Mouse (Mus musculus) fat pad, adult 2 months (tissue): ENCODE data around the gene Slc25a45.

Experiments used
- DNase-seq: peaks from one replicate; pipeline ENCODE4 v3.0.0-alpha.2; 2011; ENCODE audit warnings: low read depth, low spot score; ENCODE audit errors: extremely low read depth

Gene Slc25a45

DNA sequence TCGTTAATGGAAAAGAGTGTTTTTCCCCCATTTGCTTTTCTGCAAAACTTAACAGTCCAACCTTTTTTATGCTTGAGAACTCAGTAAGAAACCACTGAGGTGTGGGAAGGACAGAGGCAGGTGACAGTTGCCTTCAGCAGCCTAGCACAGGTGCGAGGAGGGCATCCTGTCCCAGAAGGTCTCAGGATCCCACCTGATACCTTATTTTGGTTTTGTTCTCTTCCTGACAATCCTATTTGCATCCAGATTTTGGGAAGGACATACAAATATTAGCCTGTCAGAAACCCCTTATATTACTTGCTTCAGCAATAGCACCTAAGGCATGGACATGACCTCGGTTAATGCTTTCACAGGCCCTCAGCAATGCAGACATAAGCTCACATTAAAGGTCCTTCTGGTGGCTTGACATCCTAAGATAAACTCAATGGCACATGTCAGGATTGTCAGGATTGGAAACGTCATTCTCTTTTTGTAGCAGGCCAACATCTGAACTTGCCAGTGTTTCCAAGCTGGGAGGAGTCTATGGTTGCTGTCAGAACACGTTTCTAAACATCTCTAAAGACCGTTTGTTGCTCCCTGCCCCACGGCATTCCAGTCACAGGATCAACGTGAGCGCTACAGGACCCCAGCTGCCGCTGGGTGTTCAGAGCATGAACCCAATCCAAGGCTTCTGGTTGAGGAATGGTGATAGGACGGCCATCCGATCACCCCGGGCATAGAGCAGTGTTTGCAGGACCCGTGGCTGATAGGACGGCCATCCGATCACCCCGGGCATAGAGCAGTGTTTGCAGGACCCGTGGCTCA is 37.3 kb upstream of the Slc25a45 start:
- DNase-seq = no peak

DNA sequence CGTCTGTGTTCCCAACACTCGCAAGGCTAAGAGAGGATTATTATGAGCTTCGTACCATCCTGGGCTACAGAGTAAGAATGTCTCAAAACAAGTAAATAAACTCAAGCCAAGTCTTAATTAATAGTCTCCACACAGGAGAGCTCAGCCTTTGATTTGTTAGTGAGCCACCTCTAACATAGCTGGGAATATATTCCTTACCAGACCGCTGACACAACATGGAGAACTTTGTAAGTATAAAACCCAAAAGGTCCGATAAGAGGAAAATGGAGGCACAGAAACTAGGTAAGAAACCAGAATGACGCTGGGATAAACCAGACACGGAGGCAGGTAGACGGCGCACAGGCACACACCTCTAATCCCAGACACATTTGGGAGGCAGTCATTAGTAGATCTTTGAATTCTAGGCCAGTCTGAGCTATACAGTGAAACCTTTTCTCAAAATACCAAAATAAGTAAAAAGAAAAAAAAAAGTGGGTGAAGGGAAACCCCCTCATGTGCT is 36.7 kb upstream of the Slc25a45 start:
- no peak for DNase-seq

DNA sequence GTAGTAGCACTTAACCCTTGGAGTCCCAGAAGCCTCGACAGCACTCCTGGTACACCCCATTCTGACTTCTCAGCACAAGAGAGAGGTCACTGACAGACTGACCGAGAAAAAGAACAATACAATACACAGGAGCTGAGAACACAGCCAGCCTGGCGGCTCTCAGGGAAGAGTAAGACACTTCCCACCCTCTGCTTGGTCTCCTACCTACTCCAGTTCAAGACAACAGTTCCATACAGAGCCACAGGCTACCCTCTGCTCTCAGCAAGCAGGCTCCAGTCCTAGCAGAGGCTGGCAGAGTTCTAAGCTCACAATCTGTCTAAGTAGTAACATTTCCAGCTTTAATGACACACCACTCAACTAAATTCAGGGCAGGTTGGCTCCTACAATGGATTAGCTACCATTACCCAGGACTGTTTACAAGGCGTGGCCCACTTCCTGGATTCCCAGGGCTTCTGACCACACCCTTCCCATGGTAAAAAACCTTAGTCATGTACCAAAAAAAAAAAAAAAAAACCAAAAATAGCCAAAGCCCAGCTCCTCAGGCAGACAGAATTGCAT is 36.1 kb upstream of the Slc25a45 start:
- DNase-seq = no peak

DNA sequence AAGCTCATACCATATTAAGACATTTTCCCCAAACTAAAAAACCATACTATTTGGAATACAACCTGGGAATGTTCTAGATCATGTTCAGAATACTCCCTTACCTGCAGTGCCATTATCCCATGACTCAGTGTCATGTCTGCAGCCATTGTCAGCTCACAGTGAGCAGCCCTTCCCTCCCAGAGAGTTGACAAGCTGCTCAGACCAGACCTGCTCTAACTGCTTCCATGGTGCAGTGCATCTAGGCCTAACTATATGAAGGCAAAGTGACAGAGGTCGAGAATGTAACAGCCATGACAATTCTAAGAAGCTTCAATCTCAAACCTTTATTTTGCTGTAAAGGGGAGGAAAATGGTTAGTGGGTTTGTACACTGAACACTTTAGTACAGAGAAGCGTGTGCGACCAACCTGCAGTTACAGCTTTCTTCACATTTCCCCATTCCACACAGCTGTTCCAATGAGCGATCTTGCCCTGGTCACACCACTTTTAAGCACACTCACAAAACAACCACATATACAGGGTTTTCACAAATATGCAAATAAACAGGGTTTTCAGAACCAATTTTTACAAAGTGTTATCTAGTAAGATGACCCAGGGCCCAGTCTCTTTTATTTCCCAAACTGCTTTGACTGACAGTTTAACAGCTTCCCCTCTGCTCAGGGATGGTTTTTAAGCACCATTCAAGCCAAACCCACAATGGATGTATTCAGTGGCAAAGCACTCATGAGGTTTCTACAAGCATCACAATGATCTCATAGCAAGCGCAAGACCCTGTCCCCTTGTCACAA is 35.4 kb upstream of the Slc25a45 start:
- no peak for DNase-seq

- no peak for DNase-seq
Measured at GRCm38 (mm10) chr19:5842785-5843730, 34.5 kb upstream of the Slc25a45 start.

DNA sequence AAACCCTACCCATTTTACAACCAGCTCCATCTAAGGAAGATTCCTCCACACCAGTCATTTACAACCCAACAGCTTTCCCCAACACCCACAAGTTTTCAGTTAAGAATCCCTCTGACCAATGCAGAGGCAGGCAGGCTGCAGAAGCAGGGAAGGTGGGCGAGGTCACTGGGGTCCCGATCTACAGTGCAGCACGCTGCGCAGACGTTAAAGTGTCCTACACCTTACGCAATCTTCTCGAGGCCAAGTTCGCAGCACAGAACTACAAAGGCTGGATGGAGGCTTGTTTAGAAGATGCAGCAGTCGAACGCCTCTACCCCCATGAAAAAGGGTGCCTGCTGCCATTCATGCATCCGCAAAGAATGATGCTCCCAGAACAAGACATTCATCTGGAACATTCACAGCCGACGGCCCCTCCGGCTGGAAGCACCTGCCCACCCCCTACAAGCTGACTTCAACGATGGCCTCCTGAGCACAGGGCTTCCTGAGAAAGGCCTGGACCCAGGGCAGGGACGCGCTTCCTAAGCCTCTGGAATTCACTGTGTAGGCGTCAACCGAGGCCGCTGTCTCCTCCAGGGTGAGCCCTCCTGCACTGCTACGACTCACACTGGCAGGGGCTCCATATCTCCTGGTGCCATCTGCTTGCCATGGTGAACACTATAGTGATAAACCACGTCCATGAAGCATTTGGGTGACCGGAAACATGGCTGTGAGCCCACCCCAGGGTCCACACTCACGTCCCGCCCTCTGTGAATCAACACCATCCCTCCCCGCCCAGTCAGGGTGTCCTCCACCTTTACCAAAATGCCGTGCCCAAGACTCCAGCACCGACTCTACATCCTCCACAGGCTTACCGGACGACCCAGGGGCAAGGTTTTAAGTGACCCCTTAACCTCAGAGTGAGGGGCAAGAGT is 33.6 kb upstream of the Slc25a45 start:
- no peak for DNase-seq

GRCm38 (mm10) chr19:5844831-5845318 is 32.7 kb upstream of the Slc25a45 start:
- DNase-seq = no peak

GRCm38 (mm10) chr19:5845319-5846135 is 32.1 kb upstream of the Slc25a45 start:
- DNase-seq = no peak

DNA sequence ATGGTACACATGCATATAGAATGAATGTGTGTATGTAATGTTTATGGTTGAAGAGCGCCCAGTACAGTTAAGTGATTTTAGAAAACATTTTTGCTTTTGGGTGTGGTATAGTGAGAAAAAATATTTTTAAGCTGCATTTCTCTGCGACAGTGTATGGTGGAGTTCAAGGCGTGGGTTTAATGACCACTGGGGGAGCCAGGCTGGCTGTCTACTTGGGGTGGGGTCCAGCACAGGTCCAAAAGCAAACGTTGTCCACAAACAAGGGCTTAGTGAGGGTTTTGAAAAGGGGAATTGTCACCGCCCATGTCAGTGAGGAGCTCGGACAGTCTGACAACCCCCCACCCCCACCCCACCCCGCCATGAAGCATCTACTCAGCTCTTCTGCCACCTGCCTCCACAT is 31.5 kb upstream of the Slc25a45 start:
- no peak for DNase-seq

GRCm38 (mm10) chr19:5846557-5847305 is 30.9 kb upstream of the Slc25a45 start:
- peak; percentile 92 for DNase-seq

- DNase-seq = no peak
Measured at GRCm38 (mm10) chr19:5847306-5847796, 30.3 kb upstream of the Slc25a45 start.

GRCm38 (mm10) chr19:5848032-5848825 is 29.4 kb upstream of the Slc25a45 start:
- no peak for DNase-seq

DNA sequence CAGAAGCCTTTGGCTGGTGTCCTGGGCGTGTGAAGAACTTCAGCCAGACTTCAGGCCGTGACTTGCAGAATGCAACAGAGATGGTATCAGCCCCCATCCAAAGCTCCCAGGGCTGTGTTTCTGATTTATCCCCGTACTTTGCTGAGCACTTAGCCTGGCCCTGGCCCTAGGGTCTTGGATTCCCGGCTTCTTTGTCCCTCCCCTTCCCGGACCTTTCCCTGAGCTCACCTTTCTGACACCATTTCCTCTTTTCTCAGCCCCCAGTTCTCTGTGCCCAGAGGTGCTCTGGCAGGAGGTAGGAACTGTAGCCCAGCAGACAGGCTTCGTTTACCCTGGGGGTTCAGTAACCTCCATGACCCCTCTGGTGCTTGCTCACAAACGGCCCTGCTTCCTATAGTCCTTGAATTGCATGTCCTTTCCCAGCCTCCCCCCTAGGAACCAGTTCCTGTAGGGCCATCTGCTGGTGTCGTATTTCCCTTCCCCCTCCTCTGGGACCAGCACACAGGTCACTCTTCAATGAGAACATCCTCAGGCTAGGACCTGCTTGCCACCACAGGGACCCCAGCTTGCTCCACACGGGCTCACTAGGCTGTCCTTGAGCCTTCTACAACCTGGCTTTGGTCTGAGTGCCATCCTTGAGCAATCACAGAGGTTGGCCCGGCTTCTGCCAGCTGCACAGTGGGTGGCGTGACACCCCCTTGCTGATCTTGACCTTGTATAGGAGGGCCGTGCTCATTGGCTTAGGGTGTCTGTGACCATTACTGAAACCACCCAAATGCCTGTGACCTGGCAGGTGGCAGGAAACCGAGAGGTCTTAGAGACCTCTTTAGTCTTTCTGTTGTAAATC is 28.6 kb upstream of the Slc25a45 start:
- no peak for DNase-seq

DNA sequence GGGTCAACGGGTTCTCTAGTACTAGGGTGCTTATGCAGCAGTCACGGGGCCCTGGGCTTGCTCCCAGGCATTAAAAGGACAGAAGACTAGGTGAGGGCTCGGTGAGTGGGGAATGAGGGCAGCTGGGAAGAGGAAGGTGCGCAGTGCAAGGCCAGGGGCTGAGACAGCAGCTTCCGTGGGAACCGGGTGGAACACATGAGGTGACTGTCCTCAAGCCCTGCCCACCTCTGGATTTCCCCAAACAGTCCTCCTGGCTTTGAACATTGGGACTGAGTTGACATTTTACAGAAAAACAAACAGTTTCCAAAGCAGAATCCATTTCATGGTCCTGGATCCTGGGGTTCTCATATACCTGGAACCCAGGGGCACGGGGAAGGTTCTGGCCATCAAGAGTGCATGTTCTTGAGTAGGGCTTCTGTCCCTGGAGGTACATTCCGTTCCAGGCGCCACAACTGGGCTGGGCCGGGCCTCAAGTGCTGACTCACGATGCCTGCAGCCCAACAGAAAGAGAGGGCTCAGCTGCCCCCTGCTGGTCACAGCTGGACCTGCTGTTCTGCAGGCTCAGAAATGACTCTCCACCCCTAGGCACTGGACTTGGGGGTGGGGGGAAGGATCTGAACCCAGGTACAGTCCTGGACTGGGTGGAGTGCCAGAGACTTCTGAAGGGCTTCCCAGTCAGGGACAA is 27.6 kb upstream of the Slc25a45 start:
- DNase-seq = no peak

DNA sequence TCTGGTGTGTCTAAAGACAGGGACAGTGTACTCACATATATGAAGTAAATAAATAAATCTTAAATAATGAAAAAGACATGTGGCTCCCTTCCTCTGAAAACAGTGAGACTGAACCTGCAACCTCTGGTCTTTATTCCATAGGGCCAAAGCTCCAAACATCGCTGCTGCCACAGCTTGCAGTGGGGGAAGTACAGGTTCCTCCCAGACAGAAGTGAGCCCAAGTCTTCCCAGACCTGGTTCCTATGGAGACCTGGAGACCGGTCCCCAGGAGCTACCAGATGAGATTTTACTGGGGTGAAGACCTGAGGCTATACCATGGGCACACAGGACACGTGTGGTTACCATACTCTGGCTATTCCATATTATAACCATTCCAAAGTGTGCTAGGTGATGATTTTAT is 26.7 kb upstream of the Slc25a45 start:
- DNase-seq = no peak
